Mouse (Mus musculus): ENCODE results near the gene Mfsd11. TPM values are rescaled to one million over a fixed set of nuclear protein-coding genes. Genes with fewer than 3 reads are reported as not detected.
"Not testable (repeated sequence)": the region's sequence is repeated elsewhere in the genome, so short reads cannot be mapped to it uniquely, and the experiment has no call there.

Gene Mfsd11
- total and polyA plus RNA-seq, 2 experiments from 2014 or later, result 38.2 to 52.4 TPM

- H3K9me3 ChIP-seq (ENCODE audit: low read length), result no peaks in the 10 kb centered on the region
- H3K4me3 ChIP-seq (ENCODE audit: low read depth, low read length), result no peak overlapping the region
- no peak overlapping the region for H3K9ac ChIP-seq
- WGBS, result 86% methylated on average over 3 of the region's 3 CpGs
- H3K27ac ChIP-seq (ENCODE audit: low read depth, low read length), result no peak overlapping the region
- TF ChIP-seq CTCF (IDR thresholded peaks at IDR 0.05; ENCODE audit: low read depth), result no peak
- no peak overlapping the region for H3K4me2 ChIP-seq (ENCODE audit: low read depth)
- no peak for ATAC-seq
- H3K4me1 ChIP-seq (ENCODE audit: insufficient read depth), result peaks cover 13% of the 10 kb centered on the region; the same call in 1 of the 2 replicates
- H3K36me3 ChIP-seq (ENCODE audit: insufficient read depth), result peaks cover 9% of the 10 kb centered on the region
- no peaks in the 10 kb centered on the region for H3K27me3 ChIP-seq (ENCODE audit: insufficient read depth, low read length)
- no peak for DNase-seq
Measured at GRCm38 (mm10) chr11:116847187-116848085, 4.8 kb upstream of the Mfsd11 start.

- Histone ChIP-seq H3K4me2 (ENCODE audit: low read depth) (no peak overlapping the region), H3K4me3 (ENCODE audit: low read depth, low read length) (no peak overlapping the region), H3K27me3 (ENCODE audit: insufficient read depth, low read length) (no peaks in the 10 kb centered on the region), H3K27ac (ENCODE audit: low read depth, low read length) (no peak overlapping the region), H3K4me1 (ENCODE audit: insufficient read depth) (peaks cover 13% of the 10 kb centered on the region; the same call in 1 of the 2 replicates), H3K9me3 (ENCODE audit: low read length) (no peaks in the 10 kb centered on the region), H3K36me3 (ENCODE audit: insufficient read depth) (peaks cover 9% of the 10 kb centered on the region), H3K9ac (no peak overlapping the region)
- ATAC-seq, result no peak
- TF ChIP-seq CTCF (IDR thresholded peaks at IDR 0.05; ENCODE audit: low read depth), result no peak
- no peak for DNase-seq
- WGBS, result 81% methylated on average over 5 of the region's 5 CpGs
Measured at GRCm38 (mm10) chr11:116848086-116848876, 4.0 kb upstream of the Mfsd11 start.

GRCm38 (mm10) chr11:116848877-116849178 is 3.4 kb upstream of the Mfsd11 start:
- peaks cover 13% of the 10 kb centered on the region; the same call in 1 of the 2 replicates for H3K4me1 ChIP-seq (ENCODE audit: insufficient read depth)
- H3K36me3 ChIP-seq (ENCODE audit: insufficient read depth), result not testable (repeated sequence)
- 62% methylated on average over 2 of the region's 2 CpGs for WGBS

GRCm38 (mm10) chr11:116849587-116849986 is 2.7 kb upstream of the Mfsd11 start:
- no peak overlapping the region for H3K4me2 ChIP-seq (ENCODE audit: low read depth)
- TF ChIP-seq CTCF (IDR thresholded peaks at IDR 0.05; ENCODE audit: low read depth), result no peak
- no peak for DNase-seq
- no peak overlapping the region for H3K4me3 ChIP-seq (ENCODE audit: low read depth, low read length)
- ATAC-seq, result no peak
- peaks cover 13% of the 10 kb centered on the region; the same call in 1 of the 2 replicates for H3K4me1 ChIP-seq (ENCODE audit: insufficient read depth)
- no peak overlapping the region for H3K27ac ChIP-seq (ENCODE audit: low read depth, low read length)
- H3K9me3 ChIP-seq (ENCODE audit: low read length), result no peaks in the 10 kb centered on the region
- no peak overlapping the region for H3K9ac ChIP-seq
- peaks cover 9% of the 10 kb centered on the region for H3K36me3 ChIP-seq (ENCODE audit: insufficient read depth)
- H3K27me3 ChIP-seq (ENCODE audit: insufficient read depth, low read length), result no peaks in the 10 kb centered on the region

More at GRCm38 (mm10) chr11:116848877-116849178, 3.4 kb upstream of the Mfsd11 start:
- not testable (repeated sequence) for H3K9me3 ChIP-seq (ENCODE audit: low read length); DNase-seq; ATAC-seq; H3K4me3 ChIP-seq (ENCODE audit: low read depth, low read length); H3K9ac ChIP-seq; H3K4me2 ChIP-seq (ENCODE audit: low read depth); H3K27ac ChIP-seq (ENCODE audit: low read depth, low read length); H3K27me3 ChIP-seq (ENCODE audit: insufficient read depth, low read length)

- TF ChIP-seq CTCF (IDR thresholded peaks at IDR 0.05; ENCODE audit: low read depth), result no peak
- no peaks in the 10 kb centered on the region for H3K9me3 ChIP-seq (ENCODE audit: low read length)
- ATAC-seq, result no peak
- H3K9ac ChIP-seq, result no peak overlapping the region
- no peak overlapping the region for H3K4me3 ChIP-seq (ENCODE audit: low read depth, low read length)
- WGBS, result 45% methylated on average over 4 of the region's 4 CpGs
- H3K36me3 ChIP-seq (ENCODE audit: insufficient read depth), result peaks cover 9% of the 10 kb centered on the region
- H3K4me1 ChIP-seq (ENCODE audit: insufficient read depth), result peaks cover 18% of the 10 kb centered on the region
- H3K4me2 ChIP-seq (ENCODE audit: low read depth), result peak overlapping the region; percentile 76; the same call in 1 of the 2 replicates
- H3K27me3 ChIP-seq (ENCODE audit: insufficient read depth, low read length), result no peaks in the 10 kb centered on the region
- no peak for DNase-seq
- no peak overlapping the region for H3K27ac ChIP-seq (ENCODE audit: low read depth, low read length)
Measured at GRCm38 (mm10) chr11:116850085-116850484, 2.2 kb upstream of the Mfsd11 start.

GRCm38 (mm10) chr11:116850833-116851477 is 1.3 kb upstream of the Mfsd11 start:
- Histone ChIP-seq H3K27ac (ENCODE audit: low read depth, low read length) (no peak overlapping the region), H3K4me3 (ENCODE audit: low read depth, low read length) (peak overlapping the region; percentile 99), H3K9me3 (ENCODE audit: low read length) (no peaks in the 10 kb centered on the region), H3K4me1 (ENCODE audit: insufficient read depth) (peaks cover 20% of the 10 kb centered on the region), H3K4me2 (ENCODE audit: low read depth) (peak overlapping the region; percentile 76), H3K27me3 (ENCODE audit: insufficient read depth, low read length) (no peaks in the 10 kb centered on the region), H3K9ac (peak overlapping the region; percentile 95), H3K36me3 (ENCODE audit: insufficient read depth) (peaks cover 9% of the 10 kb centered on the region)
- no peak for TF ChIP-seq CTCF (IDR thresholded peaks at IDR 0.05; ENCODE audit: low read depth)
- DNase-seq, result no peak
- no peak for ATAC-seq
- 20% methylated on average over 6 of the region's 6 CpGs for WGBS

All from forebrain, postnatal 0 days (tissue).